Mouse (Mus musculus) bone marrow macrophage, adult 2 months (primary cell): ENCODE data around the gene Coq10b.

Experiments
- CTCF ChIP-seq: IDR thresholded peaks from 2 replicates; pipeline ENCODE4 v1.5.1; 2012; ENCODE audit warnings: low read depth, mild to moderate bottlenecking, low read length, moderate library complexity
- POLR2A ChIP-seq: IDR thresholded peaks from 2 replicates; pipeline ENCODE4 v1.6.1; 2012; ENCODE audit warnings: mild to moderate bottlenecking, low read depth, low read length, borderline replicate concordance

- no peak for TF ChIP-seq CTCF
- no peak for TF ChIP-seq POLR2A
Measured at GRCm38 (mm10) chr1:55092056-55092455, 39.5 kb downstream of the Coq10b start.
